Mouse (Mus musculus) stomach, embryonic 16.5 days (tissue): ENCODE measurements around the gene Wiz. TPM values are rescaled to one million over a fixed set of nuclear protein-coding genes. Genes with fewer than 3 reads are reported as not detected.

Experiments used
- ATAC-seq: fragments of 200-750 bp; cut with Nextera tagmentation; 2 replicates; pipeline ENCODE4 v1.8.0; 2017; ENCODE audit warnings: moderate number of reproducible peaks, moderate TSS enrichment; ENCODE audit not compliant: insufficient read depth, low FRiP score
- H3K27ac ChIP-seq: fragments of 300-500 bp; sonication (generic); 2 replicates; pipeline ENCODE4 v1.5.1; 2014; ENCODE audit warnings: low read length
- H3K27me3 ChIP-seq: fragments of 300-500 bp; sonication (generic); 2 replicates; pipeline ENCODE4 v1.6.1; 2014; ENCODE audit warnings: low read length, control low read depth, mixed read lengths; ENCODE audit not compliant: control insufficient read depth, insufficient read depth
- H3K36me3 ChIP-seq: fragments of 300-500 bp; sonication (generic); 2 replicates; pipeline ENCODE4 v1.6.1; 2014; ENCODE audit warnings: low read length; ENCODE audit not compliant: control insufficient read depth, insufficient read depth
- H3K4me1 ChIP-seq: fragments of 300-500 bp; sonication (generic); 2 replicates; pipeline ENCODE4 v1.6.1; 2014; ENCODE audit warnings: low read length, control low read depth, mixed read lengths; ENCODE audit not compliant: control insufficient read depth, insufficient read depth
- H3K4me2 ChIP-seq: fragments of 300-500 bp; sonication (generic); 2 replicates; pipeline ENCODE4 v1.6.1; 2014; ENCODE audit warnings: low read depth, low read length, mixed read lengths
- H3K4me3 ChIP-seq: fragments of 300-500 bp; sonication (generic); replicated peaks from 2 replicates; pipeline ENCODE4 v1.5.1; 2014; ENCODE audit warnings: mild to moderate bottlenecking, low read length
- H3K9ac ChIP-seq: fragments of 300-500 bp; sonication (generic); 2 replicates; pipeline ENCODE4 v1.6.1; 2014; ENCODE audit warnings: low read length
- H3K9me3 ChIP-seq: fragments of 300-500 bp; sonication (generic); replicated peaks from 2 replicates; pipeline ENCODE4 v1.6.1; 2016; ENCODE audit warnings: low read length, control low read depth; ENCODE audit not compliant: control insufficient read depth
- WGBS: fragments of 180-500 bp; shearing (Covaris S2); extraction: QIAGEN DNeasy Blood & Tissue Kit; methylation state at CpG from one replicate; pipeline ENCODE4 v1.1.7; 2014; 5-methylcytosine and 5-hydroxymethylcytosine counted together
- polyA plus RNA-seq: library from polyadenylated mRNA; unstranded; fragments of >200 nt; fragmentation: Nextera tagmentation; extraction: Ambion mirVana; gene quantifications from 2 replicates; pipeline ENCODE4 v1.2.1, GENCODE M21; 2015

The Wiz gene
- polyA plus RNA-seq, 1 experiment from 2014 or later = 23.7 TPM

- Histone ChIP-seq H3K4me1 (peaks cover 18% of the 10 kb centered on the region), H3K9me3 (no peaks in the 10 kb centered on the region), H3K27me3 (no peaks in the 10 kb centered on the region), H3K4me2 (peak overlapping the region; percentile 78), H3K9ac (peak overlapping the region; percentile 83), H3K4me3 (peak overlapping the region; percentile 81), H3K36me3 (peaks cover 15% of the 10 kb centered on the region), H3K27ac (peak overlapping the region; percentile 86)
- no peak for ATAC-seq
- 12% methylated on average over 6 of the region's 6 CpGs for WGBS
These were observed 67.4 kb downstream of the Wiz start for GRCm38 (mm10) chr17:32321836-32322235.

- peak overlapping the region; percentile 86 for H3K27ac ChIP-seq
- peak overlapping the region; percentile 81 for H3K4me3 ChIP-seq
- under 1% methylated on average over 23 of the region's 23 CpGs for WGBS
- H3K27me3 ChIP-seq = no peaks in the 10 kb centered on the region
- peaks cover 18% of the 10 kb centered on the region for H3K4me1 ChIP-seq
- H3K9me3 ChIP-seq = no peaks in the 10 kb centered on the region
- peak overlapping the region; percentile 78 for H3K4me2 ChIP-seq
- H3K36me3 ChIP-seq = peaks cover 19% of the 10 kb centered on the region
- H3K9ac ChIP-seq = peak overlapping the region; percentile 83
- peak; percentile 73 for ATAC-seq
These were observed 67.9 kb downstream of the Wiz start for GRCm38 (mm10) chr17:32321390-32321734.

DNA sequence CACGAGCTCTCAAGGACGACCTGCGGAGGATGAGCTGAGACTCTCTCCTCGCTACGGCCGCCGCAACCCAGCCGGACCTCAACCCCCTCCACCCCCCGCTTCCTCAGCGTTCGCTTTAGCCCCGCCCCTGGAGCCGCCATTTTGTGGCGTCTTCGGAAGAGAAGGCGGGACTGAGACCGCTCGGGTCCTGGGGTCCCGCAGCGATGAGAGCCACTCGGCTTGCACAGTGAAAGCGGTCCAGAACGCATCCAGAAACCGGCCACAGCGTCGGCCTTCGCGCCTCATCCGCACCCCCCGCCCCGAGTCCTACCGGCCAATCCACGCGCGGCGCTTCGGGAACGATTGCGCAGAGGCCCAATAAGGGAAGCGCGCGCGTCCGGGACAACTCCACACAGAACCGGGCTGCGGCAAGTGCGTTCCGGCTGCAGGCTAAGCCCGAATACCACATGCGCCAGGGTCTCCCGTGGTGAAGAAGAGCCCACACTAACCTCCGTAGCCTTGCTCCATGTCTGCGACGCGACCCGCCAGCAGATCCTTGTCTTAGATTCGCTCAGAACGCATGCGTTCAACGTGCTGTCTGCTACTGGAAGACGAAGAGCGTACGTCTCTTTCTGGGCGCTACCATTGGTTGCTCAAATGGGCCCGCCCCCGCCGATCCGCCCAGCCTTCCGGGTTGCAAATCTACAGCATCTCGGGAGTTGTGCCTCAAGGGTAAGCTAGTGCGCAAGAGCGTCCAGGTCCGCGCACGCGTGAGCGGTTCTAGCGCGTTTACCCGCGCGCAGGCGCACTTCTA is 68.4 kb downstream of the Wiz start, which contains the start of gene Akap8:
TSS of gene Akap8 (minus strand) at position 642 of the 793 bp plus-strand sequence.
- under 1% methylated on average over 82 of the region's 83 CpGs for WGBS
- Histone ChIP-seq H3K27ac (peak within 1 kb of the TSS; percentile 92), H3K36me3 (peaks cover 25% of the 10 kb centered on the region), H3K27me3 (no peaks in the 10 kb centered on the region), H3K4me1 (peaks cover 18% of the 10 kb centered on the region), H3K9ac (peak within 1 kb of the TSS; percentile 88), H3K9me3 (no peaks in the 10 kb centered on the region), H3K4me3 (peak within 1 kb of the TSS; percentile 81), H3K4me2 (peak within 1 kb of the TSS; percentile 93)
- ATAC-seq = peak; percentile 97

DNA sequence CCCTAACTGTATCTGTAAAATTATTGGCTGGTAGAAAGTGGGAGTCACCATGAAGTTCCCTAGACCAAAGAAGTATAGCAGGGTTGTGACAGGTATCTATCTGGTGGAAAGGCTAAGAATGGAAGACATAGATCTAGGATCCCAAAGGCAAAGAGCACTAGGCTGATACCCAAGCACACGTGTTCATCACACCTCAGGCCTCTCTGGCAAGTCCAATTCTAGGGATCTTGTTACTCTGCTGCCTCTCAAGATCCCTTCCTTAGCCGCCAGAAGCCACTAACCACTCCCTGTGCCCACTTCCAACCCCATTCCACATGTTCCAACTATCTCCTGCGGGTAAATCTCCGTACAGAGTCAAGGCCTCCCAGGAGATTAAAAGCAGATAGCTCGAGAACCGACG is 69.3 kb downstream of the Wiz start:
- peaks cover 18% of the 10 kb centered on the region for H3K4me1 ChIP-seq
- WGBS = 0% methylated on average over 7 of the region's 7 CpGs
- peak overlapping the region; percentile 88 for H3K9ac ChIP-seq
- peaks cover 25% of the 10 kb centered on the region for H3K36me3 ChIP-seq
- H3K4me3 ChIP-seq = peak overlapping the region; percentile 81
- H3K27ac ChIP-seq = peak overlapping the region; percentile 92
- no peaks in the 10 kb centered on the region for H3K27me3 ChIP-seq
- ATAC-seq = no peak
- H3K4me2 ChIP-seq = peak overlapping the region; percentile 93
- no peaks in the 10 kb centered on the region for H3K9me3 ChIP-seq

- H3K4me1 ChIP-seq = peaks cover 18% of the 10 kb centered on the region
- 90% methylated on average over 3 of the region's 3 CpGs for WGBS
- ATAC-seq = no peak
- peaks cover 29% of the 10 kb centered on the region for H3K36me3 ChIP-seq
- no peak overlapping the region for H3K9ac ChIP-seq
- H3K27ac ChIP-seq = no peak overlapping the region
- H3K4me3 ChIP-seq = no peak overlapping the region
- H3K9me3 ChIP-seq = no peaks in the 10 kb centered on the region
- no peak overlapping the region for H3K4me2 ChIP-seq
- H3K27me3 ChIP-seq = no peaks in the 10 kb centered on the region
These were observed 71.5 kb downstream of the Wiz start for GRCm38 (mm10) chr17:32317708-32318107.

DNA sequence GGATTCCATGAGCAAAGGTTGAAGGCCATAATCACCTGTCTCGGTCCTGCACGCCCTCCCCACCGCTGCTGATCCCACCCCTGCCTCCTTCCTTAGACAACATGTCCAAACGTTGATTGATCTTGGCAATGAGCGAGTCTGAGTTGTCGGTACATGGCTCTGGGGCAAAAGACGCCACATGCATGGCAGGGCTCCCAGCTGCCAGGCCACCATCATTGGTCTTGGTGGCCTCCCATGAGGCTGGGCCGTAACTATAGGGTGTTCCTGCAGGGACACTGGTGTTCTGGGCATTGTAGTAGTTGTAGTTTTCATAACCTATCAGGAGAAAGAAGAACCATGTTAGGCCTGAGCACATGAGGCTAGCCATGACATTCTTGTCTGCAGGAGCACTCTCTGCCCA is 72.2 kb downstream of the Wiz start:
- Histone ChIP-seq H3K27me3 (no peaks in the 10 kb centered on the region), H3K4me2 (no peak overlapping the region), H3K27ac (no peak overlapping the region), H3K36me3 (peaks cover 32% of the 10 kb centered on the region), H3K4me3 (no peak overlapping the region), H3K4me1 (peaks cover 11% of the 10 kb centered on the region), H3K9me3 (no peaks in the 10 kb centered on the region), H3K9ac (no peak overlapping the region)
- no peak for ATAC-seq
- WGBS = 85% methylated on average over 8 of the region's 8 CpGs

- peaks cover 41% of the 10 kb centered on the region for H3K36me3 ChIP-seq
- no peak for ATAC-seq
- no peak overlapping the region for H3K27ac ChIP-seq
- H3K4me3 ChIP-seq = no peak overlapping the region
- H3K9ac ChIP-seq = no peak overlapping the region
- no peaks in the 10 kb centered on the region for H3K27me3 ChIP-seq
- WGBS = 94% methylated on average over 5 of the region's 5 CpGs
- H3K9me3 ChIP-seq = no peaks in the 10 kb centered on the region
- peaks cover 9% of the 10 kb centered on the region for H3K4me1 ChIP-seq
- H3K4me2 ChIP-seq = no peak overlapping the region
These were observed 73.7 kb downstream of the Wiz start for GRCm38 (mm10) chr17:32315560-32315959.

DNA sequence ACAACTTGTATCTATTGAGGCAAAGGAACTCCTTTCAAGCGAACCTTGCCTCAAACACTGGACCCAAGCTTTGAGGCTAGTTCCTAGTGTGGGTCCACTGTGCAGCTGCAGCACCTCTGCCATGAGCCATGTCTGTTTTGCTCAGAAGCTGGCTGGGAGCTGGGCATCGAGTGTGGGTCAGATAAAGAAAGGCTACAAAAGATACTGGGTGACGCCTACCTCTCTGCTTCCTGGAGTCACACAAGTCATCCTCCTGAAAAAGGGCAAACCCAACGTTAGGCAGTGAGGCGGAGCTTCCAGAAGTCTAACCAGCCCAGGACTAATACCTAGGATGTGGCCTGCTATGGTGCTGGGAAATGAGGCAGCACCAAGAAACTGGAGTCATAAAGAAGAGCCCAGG is 75.3 kb downstream of the Wiz start:
- Histone ChIP-seq H3K27ac (no peak overlapping the region), H3K4me3 (no peak overlapping the region), H3K4me2 (no peak overlapping the region), H3K9ac (no peak overlapping the region), H3K4me1 (0 out of 2 replicates have a peak, but pooled peaks cover 4% of the 10 kb centered on the region), H3K9me3 (no peaks in the 10 kb centered on the region), H3K36me3 (peaks cover 57% of the 10 kb centered on the region), H3K27me3 (no peaks in the 10 kb centered on the region)
- WGBS = 76% methylated on average over 5 of the region's 5 CpGs
- ATAC-seq = no peak

DNA sequence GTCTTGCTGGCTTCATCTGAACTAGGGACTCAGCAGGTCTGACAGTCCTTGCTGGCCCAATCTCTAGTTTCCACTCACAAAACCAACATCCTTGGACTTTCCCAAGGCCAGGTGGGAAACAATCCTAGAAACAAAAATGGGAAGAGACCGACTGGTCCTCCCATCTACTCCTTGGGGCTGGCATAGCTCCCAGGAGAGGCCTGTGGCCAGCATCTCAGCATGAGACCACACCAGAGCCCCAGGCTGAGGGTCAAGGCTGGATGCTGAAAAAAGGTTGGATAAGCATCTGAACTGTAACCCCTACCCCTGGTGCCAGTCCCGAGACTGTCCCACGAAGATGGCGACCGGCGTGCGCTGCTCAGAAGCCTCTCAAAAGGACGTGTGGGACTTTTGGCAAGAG is 76.4 kb downstream of the Wiz start:
- H3K4me1 ChIP-seq = no peaks in the 10 kb centered on the region
- peaks cover 57% of the 10 kb centered on the region for H3K36me3 ChIP-seq
- no peak overlapping the region for H3K27ac ChIP-seq
- H3K4me2 ChIP-seq = no peak overlapping the region
- no peaks in the 10 kb centered on the region for H3K27me3 ChIP-seq
- WGBS = 95% methylated on average over 8 of the region's 8 CpGs
- H3K9me3 ChIP-seq = no peaks in the 10 kb centered on the region
- H3K4me3 ChIP-seq = no peak overlapping the region
- H3K9ac ChIP-seq = no peak overlapping the region
- no peak for ATAC-seq
